Mouse (Mus musculus): Measurements from ENCODE around the gene Tmem255b.

GRCm38 (mm10) chr8:13403517-13403916 is 31.5 kb upstream of the Tmem255b start:
- TF ChIP-seq CTCF (conservative IDR thresholded peaks at IDR 0.05; ENCODE audit: low read length) (no peak), POU5F1 (IDR thresholded peaks at IDR 0.05; ENCODE audit: borderline replicate concordance, low read length) (no peak), NANOG (IDR thresholded peaks at IDR 0.05; ENCODE audit: borderline replicate concordance, low read length) (no peak)

All from E14TG2a.4 (cell line).